Mouse (Mus musculus) MEL (cell line): Measurements from ENCODE around the gene Mrps21. TPM values are rescaled to one million over a fixed set of nuclear protein-coding genes. Genes with fewer than 3 reads are reported as not detected.

ENCODE experiments used
- DNase-seq: peaks from one replicate; pipeline ENCODE4 v3.0.0; 2011; ENCODE audit warnings: low read depth, low spot score
- H3K27ac ChIP-seq: 2 replicates; pipeline ENCODE4 v1.5.1; 2012; ENCODE audit warnings: low read depth, mild to moderate bottlenecking, control low read depth, low read length, moderate library complexity; ENCODE audit not compliant: control insufficient read depth
- H3K27me3 ChIP-seq, 2 experiments: fragments of 150-350 bp in 1 of 2; sonication (generic) in 1 of 2; 2 replicates each; pipeline ENCODE4 v1.6.1; 2012; ENCODE audit warnings: low read length in 2 of 2, mild to moderate bottlenecking in 2 of 2, improper control_type of control experiment in 1 of 2, moderate library complexity in 1 of 2; ENCODE audit not compliant: insufficient read depth in 2 of 2, control insufficient read depth in 1 of 2
- H3K36me3 ChIP-seq, 2 experiments: 2 replicates each; pipeline ENCODE4 v1.6.1; 2012 to 2014; ENCODE audit warnings: low read length in 2 of 2, improper control_type of control experiment in 1 of 2, inconsistent platforms in 1 of 2, mild to moderate bottlenecking in 1 of 2; ENCODE audit not compliant: insufficient read depth in 2 of 2, control insufficient read depth in 1 of 2
- H3K4me1 ChIP-seq, 2 experiments: fragments of 150-350 bp in 1 of 2; sonication (generic) in 1 of 2; 2 replicates each; pipeline ENCODE4 v1.6.1; 2012; ENCODE audit warnings: low read length in 2 of 2, improper control_type of control experiment in 1 of 2, mild to moderate bottlenecking in 1 of 2; ENCODE audit not compliant: insufficient read depth in 2 of 2, control insufficient read depth in 1 of 2
- H3K4me3 ChIP-seq, 2 experiments: fragments of 150-350 bp in 1 of 2; sonication (generic) in 1 of 2; 2 replicates each; pipeline ENCODE4 v1.5.1; 2012; ENCODE audit warnings: low read depth in 2 of 2, low read length in 2 of 2, mild to moderate bottlenecking in 2 of 2, moderate library complexity in 2 of 2, control low read depth in 1 of 2, improper control_type of control experiment in 1 of 2; ENCODE audit not compliant: control insufficient read depth in 1 of 2, insufficient read depth in 1 of 2
- H3K79me2 ChIP-seq: 2 replicates; pipeline ENCODE4 v1.6.1; 2012; ENCODE audit warnings: mild to moderate bottlenecking, low read length, moderate library complexity; ENCODE audit not compliant: control insufficient read depth, poor library complexity, insufficient read depth
- H3K9ac ChIP-seq: 2 replicates; pipeline ENCODE4 v1.6.1; 2012; ENCODE audit warnings: low read depth, mild to moderate bottlenecking, control low read depth, low read length, moderate library complexity; ENCODE audit not compliant: control insufficient read depth, poor library complexity, severe bottlenecking
- H3K9me3 ChIP-seq: fragments of 150-350 bp; sonication (generic); replicated peaks from 2 replicates; pipeline ENCODE4 v1.6.1; 2012; ENCODE audit warnings: mild to moderate bottlenecking, low read length, improper control_type of control experiment, moderate library complexity; ENCODE audit not compliant: insufficient read depth
- CTCF ChIP-seq, 3 experiments: IDR thresholded peaks in 2 of 3; conservative IDR thresholded peaks in 1 of 3; 2 replicates each; pipeline ENCODE4 v1.5.1; 2011 to 2012; ENCODE audit warnings: low read length in 3 of 3, low read depth in 2 of 3, mild to moderate bottlenecking in 2 of 3, improper control_type of control experiment in 1 of 3, inconsistent platforms in 1 of 3, mixed read lengths in 1 of 3, moderate library complexity in 1 of 3; ENCODE audit not compliant: control insufficient read depth in 1 of 3, insufficient read depth in 1 of 3, poor library complexity in 1 of 3, severe bottlenecking in 1 of 3
- GATA1 ChIP-seq: IDR thresholded peaks from 2 replicates; pipeline ENCODE4 v1.6.1; 2011; ENCODE audit warnings: low read depth, low read length, improper control_type of control experiment
- JUND ChIP-seq: IDR thresholded peaks from 2 replicates; pipeline ENCODE4 v1.6.1; 2011; ENCODE audit warnings: low read depth, mild to moderate bottlenecking, improper control_type of control experiment, low read length
- MXI1 ChIP-seq: IDR thresholded peaks from 2 replicates; pipeline ENCODE4 v1.6.1; 2011; ENCODE audit warnings: mild to moderate bottlenecking, low read depth, low read length, improper control_type of control experiment
- MYC ChIP-seq: IDR thresholded peaks from 2 replicates; pipeline ENCODE4 v1.6.1; 2011; ENCODE audit warnings: low read depth, mild to moderate bottlenecking, low read length, improper control_type of control experiment, moderate library complexity
- NRF1 ChIP-seq: IDR thresholded peaks from 2 replicates; pipeline ENCODE4 v1.6.1; 2014; ENCODE audit warnings: low read depth, mild to moderate bottlenecking, inconsistent platforms, low read length, improper control_type of control experiment, moderate library complexity; ENCODE audit not compliant: poor library complexity, insufficient read depth, severe bottlenecking
- POLR2A ChIP-seq, 2 experiments: IDR thresholded peaks; 2 replicates each; pipeline ENCODE4 v1.6.1; 2011 to 2012; ENCODE audit warnings: low read length in 2 of 2, mild to moderate bottlenecking in 2 of 2, control low read depth in 1 of 2, improper control_type of control experiment in 1 of 2, low read depth in 1 of 2, moderate library complexity in 1 of 2; ENCODE audit not compliant: control insufficient read depth in 1 of 2, insufficient read depth in 1 of 2, poor library complexity in 1 of 2
- POLR2AphosphoS5 ChIP-seq: IDR thresholded peaks from 2 replicates; pipeline ENCODE4 v1.6.1; 2012; ENCODE audit warnings: low read depth, borderline replicate concordance, mild to moderate bottlenecking, inconsistent platforms, low read length, moderate library complexity, mixed read lengths
- RAD21 ChIP-seq: IDR thresholded peaks from 2 replicates; pipeline ENCODE4 v1.6.1; 2011; ENCODE audit warnings: mild to moderate bottlenecking, low read depth, low read length, improper control_type of control experiment
- TAL1 ChIP-seq: IDR thresholded peaks from 2 replicates; pipeline ENCODE4 v1.6.1; 2012; ENCODE audit warnings: mild to moderate bottlenecking, inconsistent platforms, low read length, moderate library complexity, mixed read lengths
- TBP ChIP-seq: IDR thresholded peaks from 2 replicates; pipeline ENCODE4 v1.8.0; 2011; ENCODE audit warnings: low read depth, low read length, improper control_type of control experiment
- TCF12 ChIP-seq: IDR thresholded peaks from 2 replicates; pipeline ENCODE4 v1.6.1; 2014; ENCODE audit warnings: low read depth, mild to moderate bottlenecking, inconsistent platforms, low read length, improper control_type of control experiment, moderate library complexity
- UBTF ChIP-seq: IDR thresholded peaks from 2 replicates; pipeline ENCODE4 v1.6.1; 2012; ENCODE audit warnings: low read depth, mild to moderate bottlenecking, inconsistent platforms, low read length, improper control_type of control experiment, moderate library complexity, borderline replicate concordance; ENCODE audit not compliant: insufficient read depth
- USF1 ChIP-seq: IDR thresholded peaks from 2 replicates; pipeline ENCODE4 v1.6.1; 2014; ENCODE audit warnings: low read depth, mild to moderate bottlenecking, inconsistent platforms, low read length, improper control_type of control experiment, moderate library complexity
- USF2 ChIP-seq, 2 experiments: IDR thresholded peaks; 2 replicates each; pipeline ENCODE4 v1.6.1; 2011 to 2012; ENCODE audit warnings: improper control_type of control experiment in 2 of 2, low read length in 2 of 2, borderline replicate concordance in 1 of 2, inconsistent platforms in 1 of 2, low read depth in 1 of 2, mild to moderate bottlenecking in 1 of 2; ENCODE audit not compliant: insufficient read depth in 1 of 2
- polyA plus RNA-seq, 2 experiments: library from polyadenylated mRNA; stranded (reverse) in 1 of 2; unstranded in 1 of 2; fragments of >175 nt in 1 of 2; fragments of >200 nt in 1 of 2; gene quantifications; 2 replicates each; pipeline versions ENCODE4 v1.2.1 to v1.2.4; 2012; ENCODE audit warnings: low replicate concordance in 2 of 2, low read depth in 1 of 2; ENCODE audit not compliant: insufficient read length in 2 of 2, insufficient read depth in 1 of 2, missing spikeins in 1 of 2
- total RNA-seq: library from RNA; depleted of rRNA; stranded (reverse); fragments of 300-350 nt; gene quantifications from 2 replicates; pipeline ENCODE4 v1.2.3, GENCODE M21; 2012

The Mrps21 gene
- total and polyA plus RNA-seq, 3 experiments = 469 to 586 TPM; not detected in 1

- Histone ChIP-seq H3K27ac (peak within 1 kb of the TSS; percentile 94), H3K79me2 (peaks cover 27% of the 10 kb centered on the region), H3K4me3 (peak within 1 kb of the TSS; percentile 71), H3K27me3 (no peaks in the 10 kb centered on the region), H3K9me3 (no peaks in the 10 kb centered on the region), H3K36me3 (peaks cover 29 to 44% of the 10 kb centered on the region in 2 experiments), H3K4me1 (peaks cover 13 to 16% of the 10 kb centered on the region in 2 experiments; a peak in 3 of 4 replicates), H3K9ac (peak within 1 kb of the TSS; percentile 86)
- peak; percentile 100 for DNase-seq
- no peak for TF ChIP-seq MXI1
- peak; percentile 96 for TF ChIP-seq TBP
- TF ChIP-seq CTCF (IDR thresholded peaks at IDR 0.05 in 2 of 3, conservative IDR thresholded peaks at IDR 0.05 in 1 of 3; ENCODE audit: control insufficient read depth in 1 of 3, insufficient read depth in 1 of 3, low read depth in 2 of 3, low read length in 3 of 3, poor library complexity in 1 of 3, severe bottlenecking in 1 of 3) = 0 out of 6 replicates have a peak, but pooled peaks of 1 of the 3 experiments have one; percentile 3
- no peak for TF ChIP-seq USF1
- TF ChIP-seq POLR2A (IDR thresholded peaks at IDR 0.05; ENCODE audit: control insufficient read depth in 1 of 2, insufficient read depth in 1 of 2, low read depth in 1 of 2, low read length in 2 of 2, poor library complexity in 1 of 2) = peak; percentile 98 to 100
- TF ChIP-seq POLR2AphosphoS5 = peak; percentile 95; the same call in 1 of the 2 replicates
- TF ChIP-seq UBTF = peak; percentile 41; the same call in 1 of the 2 replicates
- TF ChIP-seq USF2 (IDR thresholded peaks at IDR 0.05; ENCODE audit: borderline replicate concordance in 1 of 2, insufficient read depth in 1 of 2, low read depth in 1 of 2, low read length in 2 of 2) = peak in 1 of 2 experiments; percentile 86; a peak in 2 of 4 replicates
Observed at GRCm38 (mm10) chr3:95855502-95856089, 15.7 kb downstream of the Mrps21 start, which contains the start of gene Prpf3. Prpf3 (minus strand) TSS chr3:95855885.

- no peaks in the 10 kb centered on the region for H3K9me3 ChIP-seq
- H3K4me1 ChIP-seq = peaks cover 13 to 18% of the 10 kb centered on the region in 2 experiments; a peak in 3 of 4 replicates
- H3K27me3 ChIP-seq = no peaks in the 10 kb centered on the region
- TF ChIP-seq JUND (no peak), TCF12 (no peak), MYC (no peak), TBP (no peak), POLR2A (IDR thresholded peaks at IDR 0.05; ENCODE audit: control insufficient read depth in 1 of 2, insufficient read depth in 1 of 2, low read depth in 1 of 2, low read length in 2 of 2, poor library complexity in 1 of 2) (no peak), GATA1 (peak; percentile 89), USF1 (no peak), TAL1 (peak; percentile 71), NRF1 (no peak), RAD21 (no peak)
- H3K9ac ChIP-seq = no peak overlapping the region
- peaks cover 27% of the 10 kb centered on the region for H3K79me2 ChIP-seq
- peaks cover 47 to 67% of the 10 kb centered on the region in 2 experiments for H3K36me3 ChIP-seq
- H3K27ac ChIP-seq = no peak overlapping the region
- DNase-seq = no peak
- no peak overlapping the region for H3K4me3 ChIP-seq
Observed at GRCm38 (mm10) chr3:95851317-95851716, 20.0 kb downstream of the Mrps21 start.
